Mouse (Mus musculus) gastrocnemius, adult 2 months (tissue): Measurements from ENCODE around the gene Polr3g. TPM values are rescaled to one million over a fixed set of nuclear protein-coding genes. Genes with fewer than 3 reads are reported as not detected.
"Not testable (repeated sequence)": the region's sequence is repeated elsewhere in the genome, so short reads cannot be mapped to it uniquely, and the experiment has no call there.

Experiments used
- DNase-seq: peaks from one replicate; pipeline ENCODE4 v3.0.0; 2022
- H3K27ac ChIP-seq: fragments of 200-600 bp; 2 replicates; pipeline ENCODE4 v1.8.1; 2022; ENCODE audit warnings: mild to moderate bottlenecking
- H3K4me3 ChIP-seq: fragments of 200-600 bp; 2 replicates; pipeline ENCODE4 v1.8.1; 2022; ENCODE audit warnings: mild to moderate bottlenecking, moderate library complexity
- CTCF ChIP-seq: fragments of 200-600 bp; IDR thresholded peaks from 2 replicates; pipeline ENCODE4 v1.8.1; 2022; ENCODE audit warnings: antibody characterized with exemption, mild to moderate bottlenecking, moderate library complexity
- intact Hi-C: fragments of 180-260 bp; cut with DNase I; formaldehyde crosslinking; loops from one replicate; pipeline ENCODE4 v1.15.1; 2025
- total RNA-seq, 2 experiments: library from RNA; stranded (reverse); gene quantifications; 2 replicates each; pipeline ENCODE4 v1.2.3; 2021

Polr3g gene
- total RNA-seq, 2 experiments from 2014 or later = 1.3 to 2.2 TPM

GRCm38 (mm10) chr13:81641289-81642045, 69.3 kb downstream of the Polr3g start:
- intact Hi-C loops = loop anchor here (5.0 kb wide), 2 partner anchors 121 to 204 kb away; no protein-coding TSS in a partner anchor
- no peak overlapping the region for H3K27ac ChIP-seq
- TF ChIP-seq CTCF = peak; percentile 75
- peak; percentile 51 for DNase-seq
- H3K4me3 ChIP-seq = no peak overlapping the region

GRCm38 (mm10) chr13:81640881-81641280, 69.9 kb downstream of the Polr3g start:
- Histone ChIP-seq H3K27ac (no peak overlapping the region), H3K4me3 (no peak overlapping the region)
- intact Hi-C loops = loop anchor here (5.0 kb wide), 2 partner anchors 121 to 204 kb away; no protein-coding TSS in a partner anchor
- TF ChIP-seq CTCF = no peak
- no peak for DNase-seq

- intact Hi-C loops = loop anchor here (5.0 kb wide), 2 partner anchors 123 to 202 kb away; no protein-coding TSS in a partner anchor
- no peak overlapping the region for H3K27ac ChIP-seq
Observed at GRCm38 (mm10) chr13:81639624-81640023, 71.2 kb downstream of the Polr3g start.

GRCm38 (mm10) chr13:81632720-81633415, 77.9 kb downstream of the Polr3g start, which contains the start of gene Adgrv1:
Gene Adgrv1, minus strand, starts transcription at chr13:81633154.
- DNase-seq = peak; percentile 49
- intact Hi-C loops = no loop called here
- Histone ChIP-seq H3K27ac (no peak within 1 kb of the TSS), H3K4me3 (peak within 1 kb of the TSS; percentile 50)
- TF ChIP-seq CTCF = no peak

More at GRCm38 (mm10) chr13:81639624-81640023, 71.2 kb downstream of the Polr3g start:
- TF ChIP-seq CTCF = no peak
- no peak overlapping the region for H3K4me3 ChIP-seq
- DNase-seq = no peak

GRCm38 (mm10) chr13:81630566-81630965, 80.2 kb downstream of the Polr3g start:
- TF ChIP-seq CTCF = no peak
- no peak overlapping the region for H3K27ac ChIP-seq
- intact Hi-C loops = no loop called here

GRCm38 (mm10) chr13:81629395-81629794, 81.4 kb downstream of the Polr3g start:
- no peak overlapping the region for H3K27ac ChIP-seq
- H3K4me3 ChIP-seq = no peak overlapping the region
- no peak for TF ChIP-seq CTCF
- intact Hi-C loops = no loop called here
- DNase-seq = no peak

More at GRCm38 (mm10) chr13:81630566-81630965, 80.2 kb downstream of the Polr3g start:
- no peak for DNase-seq
- H3K4me3 ChIP-seq = no peak overlapping the region

- DNase-seq = no peak
- Histone ChIP-seq H3K27ac (no peak overlapping the region), H3K4me3 (no peak overlapping the region)
- intact Hi-C loops = no loop called here
- no peak for TF ChIP-seq CTCF
Observed at GRCm38 (mm10) chr13:81628631-81629190, 82.1 kb downstream of the Polr3g start.

GRCm38 (mm10) chr13:81627861-81628260, 83.0 kb downstream of the Polr3g start:
- DNase-seq, H3K27ac ChIP-seq, H3K4me3 ChIP-seq, intact Hi-C loops: not testable (repeated sequence)

Other genes starting within 250 kb of the Polr3g start
- not detected for gene Adgrv1, start 77.9 kb downstream of the Polr3g start, total RNA-seq
- 1 to 10 TPM; 7.9 to 9.2 TPM for gene Lysmd3, start 53.4 kb downstream of the Polr3g start, total RNA-seq
- 1 to 10 TPM; 1.6 to 2.0 TPM for gene Mblac2, start 328 bp upstream of the Polr3g start, total RNA-seq
- 10 to 100 TPM; 24.1 to 33.9 TPM for gene Cetn3, start 72.1 kb upstream of the Polr3g start, total RNA-seq